Mouse (Mus musculus) natural killer cell, adult 2 months (primary cell): ENCODE data around the gene Olfr743.
"Not testable (repeated sequence)": the region's sequence is repeated elsewhere in the genome, so short reads cannot be mapped to it uniquely, and the experiment has no call there.

Source experiments
- DNase-seq, 2 experiments: peaks; one replicate each; pipeline ENCODE4 v3.0.0; 2022; ENCODE audit warnings: low spot score in 2 of 2

Olfr743 gene

GRCm38 (mm10) chr14:50521539-50521938 is at the start of gene Olfr743:
Olfr743 (plus strand) TSS chr14:50521839.
- no peak for DNase-seq

DNA sequence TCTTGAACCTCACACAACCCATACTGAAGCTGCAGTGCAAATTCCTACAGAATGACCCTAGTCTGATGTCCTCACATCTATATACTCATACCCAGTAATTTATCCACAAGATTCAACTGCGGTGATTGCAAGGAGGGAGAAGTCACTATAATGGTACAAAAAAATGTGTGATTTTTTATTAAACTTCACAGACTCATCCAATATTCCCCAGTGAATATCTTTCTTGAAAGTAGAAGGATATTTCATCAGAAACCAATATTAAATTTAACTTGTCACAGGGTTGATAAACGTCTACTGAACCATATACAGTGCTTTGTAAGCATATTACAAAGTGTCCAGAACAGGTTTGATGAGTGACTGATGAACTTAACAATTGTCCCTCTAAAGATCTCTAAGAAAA is 49.2 kb upstream of the Olfr743 start, which contains the start of gene Olfr741:
Olfr741 (plus strand) TSS at position 301 of the 400 bp plus-strand sequence.
- DNase-seq = no peak

DNA sequence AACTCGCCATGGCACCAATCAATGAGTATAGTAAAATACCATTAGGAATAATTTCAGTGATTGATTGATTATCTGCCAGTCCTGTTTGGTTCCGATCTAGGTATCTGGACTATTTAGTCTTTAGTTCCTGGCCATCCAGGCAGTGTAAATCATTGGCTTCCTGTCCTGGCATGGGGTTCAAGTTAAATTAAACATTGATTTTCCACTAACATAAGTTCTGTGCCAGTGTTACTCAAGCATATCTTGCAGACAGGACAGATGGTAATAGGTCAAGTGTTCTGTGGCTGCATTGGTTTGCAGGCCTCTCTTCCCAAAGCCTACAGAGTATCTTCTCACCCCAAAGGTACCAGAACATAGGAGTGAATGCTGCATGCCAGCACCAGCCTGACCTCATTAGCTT is 43.2 kb upstream of the Olfr743 start:
- no peak for DNase-seq

DNA sequence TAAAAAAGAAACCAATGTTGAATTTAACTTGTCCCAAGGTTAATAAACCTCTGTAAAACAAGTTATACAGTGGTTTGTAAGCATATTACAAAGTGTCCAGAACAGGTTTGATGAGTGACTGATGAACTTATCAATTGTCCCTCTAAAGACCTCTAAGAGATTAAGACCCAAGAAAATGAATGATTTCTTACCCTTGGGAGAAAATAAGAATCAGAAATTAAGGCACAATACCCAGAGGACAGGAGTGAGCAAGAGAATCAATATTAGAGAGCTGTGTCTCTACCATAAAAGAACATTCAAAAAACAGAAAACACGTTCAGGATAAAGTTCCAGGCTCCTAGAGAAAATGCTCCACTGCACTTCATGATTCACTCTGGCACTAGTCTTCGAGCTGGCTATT is 18.3 kb upstream of the Olfr743 start, which contains the start of gene Olfr742:
Olfr742 (plus strand) TSS at position 301 of the 400 bp plus-strand sequence.
- no peak for DNase-seq

- DNase-seq = no peak
These were observed 31.1 kb downstream of the Olfr743 start for GRCm38 (mm10) chr14:50552734-50553133.

- not testable (repeated sequence) for DNase-seq
These were observed 51.4 kb downstream of the Olfr743 start for GRCm38 (mm10) chr14:50573056-50573455.
